Mouse (Mus musculus): ENCODE results near the gene Pus1. TPM values are rescaled to one million over a fixed set of nuclear protein-coding genes. Genes with fewer than 3 reads are reported as not detected.
"Not testable (repeated sequence)": the region's sequence is repeated elsewhere in the genome, so short reads cannot be mapped to it uniquely, and the experiment has no call there.

Pus1 gene
- polyA plus RNA-seq, 1 experiment from 2014 or later = 31.3 TPM

GRCm38 (mm10) chr5:110772945-110773344, 7.5 kb downstream of the Pus1 start:
- not testable (repeated sequence) for H3K4me2 ChIP-seq (ENCODE audit: low read depth, low read length); H3K4me3 ChIP-seq (ENCODE audit: low read length); H3K9me3 ChIP-seq (replicated peaks; ENCODE audit: control insufficient read depth, low read length); ATAC-seq (replicated peaks; ENCODE audit: extremely low read depth, insufficient read depth, low FRiP score); H3K27me3 ChIP-seq (ENCODE audit: control insufficient read depth, insufficient read depth, low read length); H3K27ac ChIP-seq (ENCODE audit: low read length); H3K9ac ChIP-seq (ENCODE audit: low read length)
- Histone ChIP-seq H3K36me3 (ENCODE audit: control insufficient read depth, insufficient read depth) (peaks cover 19% of the 10 kb centered on the region), H3K4me1 (ENCODE audit: control insufficient read depth, insufficient read depth, low read length) (peaks cover 12% of the 10 kb centered on the region)
- 90% methylated on average over 10 of the region's 10 CpGs for WGBS

DNA sequence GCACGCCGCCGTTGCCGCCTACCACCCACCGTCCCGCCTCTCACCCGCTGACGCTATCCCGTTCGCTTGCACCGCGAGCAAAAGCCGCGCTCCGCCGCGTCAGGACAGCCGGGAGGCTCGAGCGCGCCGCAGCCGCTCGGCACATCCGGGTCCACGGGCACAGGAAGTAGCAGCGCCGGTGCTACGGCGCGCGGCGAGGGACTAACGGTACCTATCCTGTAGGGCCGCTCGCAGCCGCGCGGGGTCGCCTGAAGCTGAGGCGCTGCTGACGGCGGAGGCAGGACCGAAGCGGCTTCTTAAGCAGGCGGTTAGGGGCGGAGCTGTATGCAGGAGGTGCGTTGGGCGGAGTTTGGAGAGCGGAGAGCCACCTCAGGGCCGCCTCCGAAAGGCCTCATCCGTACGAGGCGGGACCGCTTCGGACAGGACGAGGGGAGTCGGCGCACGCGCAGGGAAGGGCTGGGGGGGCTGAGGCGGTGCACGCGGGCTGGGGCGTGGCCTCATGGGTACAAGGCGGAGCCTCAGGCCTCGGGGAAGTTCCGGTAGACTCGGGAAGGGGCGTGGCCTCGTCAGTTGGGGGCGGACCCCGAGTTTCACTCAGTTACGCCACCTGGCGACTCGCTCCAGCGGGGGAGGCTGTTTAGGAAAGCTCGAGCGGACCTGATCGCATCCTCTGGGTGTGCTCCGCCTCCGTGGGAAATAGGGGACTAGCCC, 9.9 kb downstream of the Pus1 start, which contains the start of gene Ep400:
Gene Ep400 (minus strand): TSS at position 270 of the 711 bp plus-strand sequence.
- Histone ChIP-seq H3K9ac (ENCODE audit: low read length) (peak within 1 kb of the TSS; percentile 93), H3K4me1 (ENCODE audit: control insufficient read depth, insufficient read depth, low read length) (peaks cover 12% of the 10 kb centered on the region), H3K4me3 (ENCODE audit: low read length) (peak within 1 kb of the TSS; percentile 95), H3K27me3 (ENCODE audit: control insufficient read depth, insufficient read depth, low read length) (no peaks in the 10 kb centered on the region), H3K4me2 (ENCODE audit: low read depth, low read length) (peak within 1 kb of the TSS; percentile 86), H3K27ac (ENCODE audit: low read length) (peak within 1 kb of the TSS; percentile 97), H3K36me3 (ENCODE audit: control insufficient read depth, insufficient read depth) (peaks cover 14% of the 10 kb centered on the region), H3K9me3 (replicated peaks; ENCODE audit: control insufficient read depth, low read length) (no peaks in the 10 kb centered on the region)
- ATAC-seq (replicated peaks; ENCODE audit: extremely low read depth, insufficient read depth, low FRiP score) = peak; percentile 98
- under 1% methylated on average over 83 of the region's 83 CpGs for WGBS

DNA sequence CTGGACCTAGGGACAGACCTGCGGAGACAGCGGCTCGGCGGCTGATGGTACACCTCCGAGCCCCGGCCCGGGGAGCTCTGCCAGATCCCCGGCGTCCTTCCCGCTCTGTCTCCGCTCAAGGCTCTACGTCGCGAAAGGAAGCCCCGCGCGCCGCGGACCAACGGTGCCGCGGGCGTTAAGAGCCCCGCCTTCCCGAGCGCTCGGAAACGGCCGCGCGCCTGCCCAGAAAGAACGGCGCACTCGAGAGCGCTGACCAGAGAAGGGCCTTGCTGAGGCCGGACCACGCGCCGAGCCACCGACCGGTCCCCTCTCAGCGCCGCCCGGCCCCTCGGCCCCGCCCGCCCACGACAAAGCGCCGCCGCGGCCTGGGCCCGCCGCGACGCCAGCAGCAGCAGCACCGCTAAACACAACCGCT, 10.4 kb downstream of the Pus1 start:
- ATAC-seq (replicated peaks; ENCODE audit: extremely low read depth, insufficient read depth, low FRiP score) = peak; percentile 38
- Histone ChIP-seq H3K4me3 (ENCODE audit: low read length) (peak overlapping the region; percentile 95), H3K4me2 (ENCODE audit: low read depth, low read length) (peak overlapping the region; percentile 86), H3K9me3 (replicated peaks; ENCODE audit: control insufficient read depth, low read length) (no peaks in the 10 kb centered on the region), H3K9ac (ENCODE audit: low read length) (peak overlapping the region; percentile 93), H3K27ac (ENCODE audit: low read length) (peak overlapping the region; percentile 97), H3K36me3 (ENCODE audit: control insufficient read depth, insufficient read depth) (peaks cover 13% of the 10 kb centered on the region), H3K27me3 (ENCODE audit: control insufficient read depth, insufficient read depth, low read length) (no peaks in the 10 kb centered on the region), H3K4me1 (ENCODE audit: control insufficient read depth, insufficient read depth, low read length) (peaks cover 12% of the 10 kb centered on the region)
- WGBS = under 1% methylated on average over 58 of the region's 58 CpGs

DNA sequence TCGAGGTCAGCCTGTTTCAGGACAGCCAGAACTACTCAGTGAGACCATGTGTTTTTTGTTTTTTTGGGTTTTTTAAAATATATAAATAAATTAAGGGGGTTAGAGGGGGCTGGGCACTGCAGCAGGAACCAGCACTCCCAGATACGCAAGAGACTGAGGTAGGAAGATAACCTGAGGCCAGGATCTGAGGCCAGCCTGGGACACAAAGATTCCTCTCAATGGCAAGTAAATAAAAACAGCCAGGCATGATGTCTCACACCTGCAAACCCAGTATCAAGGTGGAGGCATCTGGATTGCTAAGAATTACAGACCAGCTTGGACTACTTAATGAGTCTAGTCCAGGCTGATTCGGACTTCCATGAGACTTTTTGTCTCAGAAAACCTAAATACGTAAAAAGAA, 11.2 kb downstream of the Pus1 start:
- no peak overlapping the region for H3K27ac ChIP-seq (ENCODE audit: low read length)
- H3K27me3 ChIP-seq (ENCODE audit: control insufficient read depth, insufficient read depth, low read length) = no peaks in the 10 kb centered on the region
- ATAC-seq (replicated peaks; ENCODE audit: extremely low read depth, insufficient read depth, low FRiP score) = no peak
- peak overlapping the region; percentile 95 for H3K4me3 ChIP-seq (ENCODE audit: low read length)
- peaks cover 12% of the 10 kb centered on the region for H3K4me1 ChIP-seq (ENCODE audit: control insufficient read depth, insufficient read depth, low read length)
- peak overlapping the region; percentile 86 for H3K4me2 ChIP-seq (ENCODE audit: low read depth, low read length)
- peak overlapping the region; percentile 93 for H3K9ac ChIP-seq (ENCODE audit: low read length)
- H3K9me3 ChIP-seq (replicated peaks; ENCODE audit: control insufficient read depth, low read length) = no peaks in the 10 kb centered on the region
- WGBS = 52% methylated on average over 4 of the region's 4 CpGs
- H3K36me3 ChIP-seq (ENCODE audit: control insufficient read depth, insufficient read depth) = peaks cover 6% of the 10 kb centered on the region

GRCm38 (mm10) chr5:110763890-110764289, 16.6 kb downstream of the Pus1 start:
- no peak for ATAC-seq (replicated peaks; ENCODE audit: extremely low read depth, insufficient read depth, low FRiP score)
- no peak overlapping the region for H3K4me3 ChIP-seq (ENCODE audit: low read length)
- no peak overlapping the region for H3K27ac ChIP-seq (ENCODE audit: low read length)
- WGBS = 89% methylated on average over 8 of the region's 8 CpGs
- no peaks in the 10 kb centered on the region for H3K27me3 ChIP-seq (ENCODE audit: control insufficient read depth, insufficient read depth, low read length)
- H3K4me2 ChIP-seq (ENCODE audit: low read depth, low read length) = no peak overlapping the region
- no peak overlapping the region for H3K9ac ChIP-seq (ENCODE audit: low read length)
- no peaks in the 10 kb centered on the region for H3K9me3 ChIP-seq (replicated peaks; ENCODE audit: control insufficient read depth, low read length)
- no peaks in the 10 kb centered on the region for H3K36me3 ChIP-seq (ENCODE audit: control insufficient read depth, insufficient read depth)
- H3K4me1 ChIP-seq (ENCODE audit: control insufficient read depth, insufficient read depth, low read length) = peaks cover 4% of the 10 kb centered on the region

DNA sequence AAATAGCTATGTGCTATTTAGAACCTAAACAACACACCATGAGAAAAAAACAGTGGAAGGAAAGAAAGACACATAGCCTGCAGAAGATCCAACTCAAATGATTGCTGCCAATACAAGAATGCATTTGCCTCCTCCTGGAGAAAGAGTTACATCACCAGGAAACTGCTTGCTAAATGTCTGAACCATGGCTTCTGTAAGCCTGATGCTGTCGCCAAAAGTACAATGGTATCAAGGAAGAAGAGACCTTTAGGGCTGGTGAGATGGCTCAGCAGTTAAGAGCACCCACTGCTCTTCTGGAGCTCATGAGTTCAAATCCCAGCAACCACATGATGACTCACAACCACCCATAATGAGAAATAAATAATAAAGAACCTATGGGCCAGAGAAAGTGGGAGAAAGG, 35.4 kb downstream of the Pus1 start:
- H3K4me2 ChIP-seq (ENCODE audit: low read depth, low read length) = no peak overlapping the region
- H3K36me3 ChIP-seq (ENCODE audit: control insufficient read depth, insufficient read depth) = peaks cover 2% of the 10 kb centered on the region; the same call in 1 of the 2 replicates
- no peak for ATAC-seq (replicated peaks; ENCODE audit: extremely low read depth, insufficient read depth, low FRiP score)
- H3K27me3 ChIP-seq (ENCODE audit: control insufficient read depth, insufficient read depth, low read length) = no peaks in the 10 kb centered on the region
- no peaks in the 10 kb centered on the region for H3K9me3 ChIP-seq (replicated peaks; ENCODE audit: control insufficient read depth, low read length)
- no peaks in the 10 kb centered on the region for H3K4me1 ChIP-seq (ENCODE audit: control insufficient read depth, insufficient read depth, low read length)
- WGBS = 86% methylated on average over 1 of the region's 1 CpGs
- H3K4me3 ChIP-seq (ENCODE audit: low read length) = no peak overlapping the region
- no peak overlapping the region for H3K27ac ChIP-seq (ENCODE audit: low read length)
- H3K9ac ChIP-seq (ENCODE audit: low read length) = no peak overlapping the region

- no peak for ATAC-seq (replicated peaks; ENCODE audit: extremely low read depth, insufficient read depth, low FRiP score)
- Histone ChIP-seq H3K9me3 (replicated peaks; ENCODE audit: control insufficient read depth, low read length) (no peaks in the 10 kb centered on the region), H3K27me3 (ENCODE audit: control insufficient read depth, insufficient read depth, low read length) (no peaks in the 10 kb centered on the region), H3K4me1 (ENCODE audit: control insufficient read depth, insufficient read depth, low read length) (no peaks in the 10 kb centered on the region), H3K27ac (ENCODE audit: low read length) (no peak overlapping the region), H3K4me2 (ENCODE audit: low read depth, low read length) (no peak overlapping the region), H3K9ac (ENCODE audit: low read length) (no peak overlapping the region), H3K4me3 (ENCODE audit: low read length) (no peak overlapping the region), H3K36me3 (ENCODE audit: control insufficient read depth, insufficient read depth) (peaks cover 32% of the 10 kb centered on the region)
- WGBS = 90% methylated on average over 7 of the region's 7 CpGs
Observed at GRCm38 (mm10) chr5:110739496-110740275, 40.8 kb downstream of the Pus1 start.

DNA sequence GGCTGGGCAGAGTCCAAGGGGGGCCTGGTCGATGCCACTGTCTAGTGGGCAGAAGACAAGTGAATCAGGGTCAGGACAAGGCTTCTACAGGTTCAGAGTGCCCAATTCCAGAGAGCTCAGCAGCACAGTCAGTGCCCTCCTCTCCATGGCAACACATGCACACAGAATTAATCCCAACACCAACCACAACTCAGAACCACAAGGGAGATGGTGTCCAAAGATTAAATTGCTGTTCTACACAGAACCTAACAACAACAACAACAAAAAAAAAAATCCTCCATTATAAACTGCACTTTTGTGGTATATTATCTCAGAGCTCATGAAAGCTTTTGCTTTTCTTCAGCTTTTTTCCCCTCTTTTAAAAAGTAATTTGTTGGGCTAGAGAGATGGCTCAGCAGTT, 44.9 kb downstream of the Pus1 start:
- Histone ChIP-seq H3K27me3 (ENCODE audit: control insufficient read depth, insufficient read depth, low read length) (no peaks in the 10 kb centered on the region), H3K4me3 (ENCODE audit: low read length) (no peak overlapping the region), H3K27ac (ENCODE audit: low read length) (no peak overlapping the region), H3K9ac (ENCODE audit: low read length) (no peak overlapping the region), H3K36me3 (ENCODE audit: control insufficient read depth, insufficient read depth) (peaks cover 46% of the 10 kb centered on the region), H3K9me3 (replicated peaks; ENCODE audit: control insufficient read depth, low read length) (no peaks in the 10 kb centered on the region), H3K4me2 (ENCODE audit: low read depth, low read length) (no peak overlapping the region), H3K4me1 (ENCODE audit: control insufficient read depth, insufficient read depth, low read length) (no peaks in the 10 kb centered on the region)
- ATAC-seq (replicated peaks; ENCODE audit: extremely low read depth, insufficient read depth, low FRiP score) = no peak
- 100% methylated on average over 1 of the region's 1 CpGs for WGBS

DNA sequence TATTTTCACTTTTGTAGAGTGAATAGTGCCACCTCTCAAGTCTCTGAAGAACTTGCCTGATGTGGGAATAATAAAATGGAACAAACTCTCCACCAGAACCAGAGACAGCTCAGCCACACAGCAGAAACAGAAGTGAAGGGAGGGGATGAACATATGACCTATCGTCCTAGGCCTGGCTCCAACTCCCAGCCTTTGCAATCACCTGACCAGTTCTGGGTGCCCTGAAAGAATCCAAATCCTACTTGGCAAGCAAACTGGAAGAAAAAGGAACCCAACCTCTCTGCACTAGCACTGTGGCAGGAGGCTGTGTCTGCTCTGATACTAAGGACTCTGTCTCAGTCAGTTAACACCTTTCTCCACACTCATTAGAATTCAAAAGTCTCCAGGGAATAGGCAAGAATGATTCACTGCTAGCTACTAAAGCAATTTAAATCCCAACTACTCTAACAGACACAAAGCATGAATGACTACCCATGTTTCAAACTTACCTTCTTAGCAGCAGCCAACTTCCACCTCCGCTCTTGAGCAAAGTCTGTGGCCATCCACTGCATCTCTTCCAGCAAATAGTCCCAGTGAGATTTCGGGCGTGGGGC, 47.1 kb downstream of the Pus1 start:
- WGBS = 90% methylated on average over 4 of the region's 4 CpGs
- H3K27me3 ChIP-seq (ENCODE audit: control insufficient read depth, insufficient read depth, low read length) = no peaks in the 10 kb centered on the region
- no peak for ATAC-seq (replicated peaks; ENCODE audit: extremely low read depth, insufficient read depth, low FRiP score)

More for the DNA sequence above, 47.1 kb downstream of the Pus1 start:
- Histone ChIP-seq H3K4me2 (ENCODE audit: low read depth, low read length) (no peak overlapping the region), H3K36me3 (ENCODE audit: control insufficient read depth, insufficient read depth) (peaks cover 34% of the 10 kb centered on the region), H3K9me3 (replicated peaks; ENCODE audit: control insufficient read depth, low read length) (no peaks in the 10 kb centered on the region), H3K4me3 (ENCODE audit: low read length) (no peak overlapping the region), H3K9ac (ENCODE audit: low read length) (no peak overlapping the region), H3K27ac (ENCODE audit: low read length) (no peak overlapping the region), H3K4me1 (ENCODE audit: control insufficient read depth, insufficient read depth, low read length) (no peaks in the 10 kb centered on the region)

Data from heart, embryonic 16.5 days (tissue).